Mouse (Mus musculus): ENCODE measurements around the gene Brca1. TPM values are rescaled to one million over a fixed set of nuclear protein-coding genes. Genes with fewer than 3 reads are reported as not detected.
A peak's percentile ranks its signal among the peaks of the same experiment; 100 is the strongest.
"Not testable (repeated sequence)": the region's sequence is repeated elsewhere in the genome, so short reads cannot be mapped to it uniquely, and the experiment has no call there.

Brca1 gene
- total RNA-seq, 1 experiment = 63.5 TPM

GRCm38 (mm10) chr11:101480912-101481311 lies 70.8 kb downstream of the Brca1 start:
- in situ Hi-C loops (cut with MboI; ENCODE audit: low sequenced_read_pairs in 2 of 2, unreplicated experiment in 2 of 2) = no loop called here
- Histone ChIP-seq H3K9me3 (ENCODE audit: control insufficient read depth, insufficient read depth, low read depth, low read length) (no peaks in the 10 kb centered on the region), H3K36me3 (ENCODE audit: control insufficient read depth, insufficient read depth, low read length, poor library complexity, severe bottlenecking) (no peaks in the 10 kb centered on the region), H3K27ac (ENCODE audit: insufficient read depth, low read depth, low read length, poor library complexity, severe bottlenecking) (no peak overlapping the region), H3K9ac (ENCODE audit: insufficient read depth, low read depth, low read length, poor library complexity, severe bottlenecking) (no peak overlapping the region), H3K4me1 (ENCODE audit: control insufficient read depth in 2 of 2, insufficient read depth in 2 of 2, low read length in 2 of 2, poor library complexity in 1 of 2) (peaks cover 18 to 27% of the 10 kb centered on the region in 2 experiments; a peak in 3 of 4 replicates), H3K4me3 (ENCODE audit: insufficient read depth in 1 of 2, low read depth in 1 of 2, low read length in 2 of 2, poor library complexity in 1 of 2, severe bottlenecking in 1 of 2) (no peak overlapping the region)
- no peak for TF ChIP-seq ZNF384 (IDR thresholded peaks at IDR 0.05; ENCODE audit: low read depth, low read length)
- TF ChIP-seq CHD2 (IDR thresholded peaks at IDR 0.05; ENCODE audit: low read depth, low read length) = no peak
- TF ChIP-seq MAFK (IDR thresholded peaks at IDR 0.05; ENCODE audit: insufficient read depth, low read depth, low read length) = no peak
- DNase-seq (ENCODE audit: low read depth, low spot score) = no peak

- TF ChIP-seq ZC3H11A (IDR thresholded peaks at IDR 0.05; ENCODE audit: borderline replicate concordance, low read depth, low read length) = no peak
- no peak for TF ChIP-seq ZNF384 (IDR thresholded peaks at IDR 0.05; ENCODE audit: low read depth, low read length)
- TF ChIP-seq MAFK (IDR thresholded peaks at IDR 0.05; ENCODE audit: insufficient read depth, low read depth, low read length) = peak; percentile 62; the same call in 1 of the 2 replicates
- Histone ChIP-seq H3K4me3 (ENCODE audit: insufficient read depth in 1 of 2, low read depth in 1 of 2, low read length in 2 of 2, poor library complexity in 1 of 2, severe bottlenecking in 1 of 2) (peak overlapping the region; percentile 36 to 59), H3K36me3 (ENCODE audit: control insufficient read depth, insufficient read depth, low read length, poor library complexity, severe bottlenecking) (no peaks in the 10 kb centered on the region), H3K27ac (ENCODE audit: insufficient read depth, low read depth, low read length, poor library complexity, severe bottlenecking) (no peak overlapping the region; the same call in 1 of the 2 replicates), H3K9me3 (ENCODE audit: control insufficient read depth, insufficient read depth, low read depth, low read length) (no peaks in the 10 kb centered on the region), H3K9ac (ENCODE audit: insufficient read depth, low read depth, low read length, poor library complexity, severe bottlenecking) (peak overlapping the region; percentile 4), H3K4me1 (ENCODE audit: control insufficient read depth in 2 of 2, insufficient read depth in 2 of 2, low read length in 2 of 2, poor library complexity in 1 of 2) (peaks cover 17 to 27% of the 10 kb centered on the region in 2 experiments; a peak in 3 of 4 replicates)
- in situ Hi-C loops (cut with MboI; ENCODE audit: low sequenced_read_pairs in 2 of 2, unreplicated experiment in 2 of 2) = no loop called here
- peak; percentile 39 for DNase-seq (ENCODE audit: low read depth, low spot score)
These were observed 72.6 kb downstream of the Brca1 start for GRCm38 (mm10) chr11:101479171-101479635.

- no peak for DNase-seq (ENCODE audit: low read depth, low spot score)
- Histone ChIP-seq H3K9ac (ENCODE audit: insufficient read depth, low read depth, low read length, poor library complexity, severe bottlenecking) (no peak overlapping the region), H3K9me3 (ENCODE audit: control insufficient read depth, insufficient read depth, low read depth, low read length) (no peaks in the 10 kb centered on the region), H3K36me3 (ENCODE audit: control insufficient read depth, insufficient read depth, low read length, poor library complexity, severe bottlenecking) (no peaks in the 10 kb centered on the region), H3K4me3 (ENCODE audit: insufficient read depth in 1 of 2, low read depth in 1 of 2, low read length in 2 of 2, poor library complexity in 1 of 2, severe bottlenecking in 1 of 2) (no peak overlapping the region), H3K4me1 (ENCODE audit: control insufficient read depth in 2 of 2, insufficient read depth in 2 of 2, low read length in 2 of 2, poor library complexity in 1 of 2) (peaks cover 17 to 23% of the 10 kb centered on the region in 2 experiments; a peak in 3 of 4 replicates), H3K27ac (ENCODE audit: insufficient read depth, low read depth, low read length, poor library complexity, severe bottlenecking) (no peak overlapping the region)
- no peak for TF ChIP-seq ZC3H11A (IDR thresholded peaks at IDR 0.05; ENCODE audit: borderline replicate concordance, low read depth, low read length)
- TF ChIP-seq MAFK (IDR thresholded peaks at IDR 0.05; ENCODE audit: insufficient read depth, low read depth, low read length) = no peak
- TF ChIP-seq ZNF384 (IDR thresholded peaks at IDR 0.05; ENCODE audit: low read depth, low read length) = no peak
- no peak for TF ChIP-seq HCFC1 (IDR thresholded peaks at IDR 0.05; ENCODE audit: borderline replicate concordance, insufficient read depth, low read length)
- no peak for TF ChIP-seq CHD2 (IDR thresholded peaks at IDR 0.05; ENCODE audit: low read depth, low read length)
- in situ Hi-C loops (cut with MboI; ENCODE audit: low sequenced_read_pairs in 2 of 2, unreplicated experiment in 2 of 2) = no loop called here
These were observed 74.1 kb downstream of the Brca1 start for GRCm38 (mm10) chr11:101477552-101478211.

GRCm38 (mm10) chr11:101477194-101477551 lies 74.6 kb downstream of the Brca1 start:
- peaks cover 17 to 26% of the 10 kb centered on the region in 2 experiments; a peak in 3 of 4 replicates for H3K4me1 ChIP-seq (ENCODE audit: control insufficient read depth in 2 of 2, insufficient read depth in 2 of 2, low read length in 2 of 2, poor library complexity in 1 of 2)
- DNase-seq (ENCODE audit: low read depth, low spot score) = no peak
- H3K4me3 ChIP-seq (ENCODE audit: insufficient read depth in 1 of 2, low read depth in 1 of 2, low read length in 2 of 2, poor library complexity in 1 of 2, severe bottlenecking in 1 of 2) = no peak overlapping the region
- in situ Hi-C loops (cut with MboI; ENCODE audit: low sequenced_read_pairs in 2 of 2, unreplicated experiment in 2 of 2) = no loop called here
- no peak overlapping the region for H3K27ac ChIP-seq (ENCODE audit: insufficient read depth, low read depth, low read length, poor library complexity, severe bottlenecking)
- H3K9me3 ChIP-seq (ENCODE audit: control insufficient read depth, insufficient read depth, low read depth, low read length) = no peaks in the 10 kb centered on the region
- no peak overlapping the region for H3K9ac ChIP-seq (ENCODE audit: insufficient read depth, low read depth, low read length, poor library complexity, severe bottlenecking)
- TF ChIP-seq CHD2 (IDR thresholded peaks at IDR 0.05; ENCODE audit: low read depth, low read length) (no peak), ZC3H11A (IDR thresholded peaks at IDR 0.05; ENCODE audit: borderline replicate concordance, low read depth, low read length) (no peak), HCFC1 (IDR thresholded peaks at IDR 0.05; ENCODE audit: borderline replicate concordance, insufficient read depth, low read length) (no peak), ZNF384 (IDR thresholded peaks at IDR 0.05; ENCODE audit: low read depth, low read length) (no peak), MAFK (IDR thresholded peaks at IDR 0.05; ENCODE audit: insufficient read depth, low read depth, low read length) (no peak)
- no peaks in the 10 kb centered on the region for H3K36me3 ChIP-seq (ENCODE audit: control insufficient read depth, insufficient read depth, low read length, poor library complexity, severe bottlenecking)

- H3K36me3 ChIP-seq (ENCODE audit: control insufficient read depth, insufficient read depth, low read length, poor library complexity, severe bottlenecking); H3K27ac ChIP-seq (ENCODE audit: insufficient read depth, low read depth, low read length, poor library complexity, severe bottlenecking); H3K4me3 ChIP-seq (ENCODE audit: insufficient read depth in 1 of 2, low read depth in 1 of 2, low read length in 2 of 2, poor library complexity in 1 of 2, severe bottlenecking in 1 of 2); H3K9me3 ChIP-seq (ENCODE audit: control insufficient read depth, insufficient read depth, low read depth, low read length); H3K9ac ChIP-seq (ENCODE audit: insufficient read depth, low read depth, low read length, poor library complexity, severe bottlenecking); in situ Hi-C loops (cut with MboI; ENCODE audit: low sequenced_read_pairs in 2 of 2, unreplicated experiment in 2 of 2); DNase-seq (ENCODE audit: low read depth, low spot score): not testable (repeated sequence)
- peaks cover 17 to 26% of the 10 kb centered on the region in 2 experiments; a peak in 3 of 4 replicates for H3K4me1 ChIP-seq (ENCODE audit: control insufficient read depth in 2 of 2, insufficient read depth in 2 of 2, low read length in 2 of 2, poor library complexity in 1 of 2)
These were observed 75.4 kb downstream of the Brca1 start for GRCm38 (mm10) chr11:101476361-101476760.

Measured in ES-E14 (cell line).